Mouse (Mus musculus): ENCODE measurements around the gene Orai2.
"Not testable (repeated sequence)": the region's sequence is repeated elsewhere in the genome, so short reads cannot be mapped to it uniquely, and the experiment has no call there.

The Orai2 gene

DNA sequence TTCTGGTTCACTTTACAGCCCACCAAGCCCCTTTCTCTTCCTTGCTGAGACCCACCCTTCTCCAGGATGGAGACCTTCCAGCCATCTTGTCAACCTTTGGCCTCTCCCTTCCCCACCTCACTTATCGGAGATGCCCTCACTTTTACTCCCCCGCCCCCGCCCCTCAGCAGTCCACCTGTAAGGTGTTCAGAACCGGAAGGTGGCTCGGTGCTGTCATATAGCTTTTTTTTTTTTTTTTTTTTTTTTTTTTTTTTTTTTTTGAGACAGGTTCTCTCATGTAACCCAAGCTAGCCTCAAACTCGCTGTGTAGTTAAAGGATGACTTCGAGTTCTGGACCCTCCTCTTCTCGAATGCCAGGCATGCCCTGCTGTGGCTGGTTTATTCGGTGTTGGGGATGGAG is 2.4 kb upstream of the Orai2 start:
- DNase-seq: no peak

GRCm38 (mm10) chr5:136171363-136172341 is 1.1 kb upstream of the Orai2 start:
- peak; percentile 18 to 27 for DNase-seq

- DNase-seq: peak; percentile 57 to 67
Measured at GRCm38 (mm10) chr5:136169626-136170511, 644 bp downstream of the Orai2 start.

- no peak for DNase-seq
Measured at GRCm38 (mm10) chr5:136168071-136168470, 2.4 kb downstream of the Orai2 start.

GRCm38 (mm10) chr5:136167296-136167695 is 3.2 kb downstream of the Orai2 start:
- DNase-seq: no peak

GRCm38 (mm10) chr5:136165246-136165645 is 5.3 kb downstream of the Orai2 start:
- no peak for DNase-seq

- DNase-seq: no peak
Measured at GRCm38 (mm10) chr5:136163807-136164474, 6.6 kb downstream of the Orai2 start.

DNA sequence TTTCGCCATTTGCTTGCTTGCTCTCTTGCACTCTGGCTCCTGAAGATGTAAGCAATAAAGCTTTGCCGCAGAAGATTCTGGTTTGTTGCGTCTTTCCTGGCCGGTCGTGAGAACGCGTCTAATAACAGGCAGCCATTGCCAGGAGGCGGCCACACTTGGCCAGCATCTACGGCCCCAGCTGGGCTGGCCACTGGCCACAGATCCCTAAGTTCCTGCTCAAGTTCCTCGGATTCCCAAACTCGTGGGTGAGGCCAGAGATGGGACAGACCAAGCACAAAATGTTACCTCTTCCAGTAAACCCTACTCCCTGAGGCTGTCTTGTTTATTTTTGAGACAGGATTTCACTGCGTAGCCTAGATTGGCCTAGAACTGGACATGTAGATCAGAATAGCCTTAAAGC is 10.4 kb downstream of the Orai2 start:
- DNase-seq: peak; percentile 45 to 63

DNA sequence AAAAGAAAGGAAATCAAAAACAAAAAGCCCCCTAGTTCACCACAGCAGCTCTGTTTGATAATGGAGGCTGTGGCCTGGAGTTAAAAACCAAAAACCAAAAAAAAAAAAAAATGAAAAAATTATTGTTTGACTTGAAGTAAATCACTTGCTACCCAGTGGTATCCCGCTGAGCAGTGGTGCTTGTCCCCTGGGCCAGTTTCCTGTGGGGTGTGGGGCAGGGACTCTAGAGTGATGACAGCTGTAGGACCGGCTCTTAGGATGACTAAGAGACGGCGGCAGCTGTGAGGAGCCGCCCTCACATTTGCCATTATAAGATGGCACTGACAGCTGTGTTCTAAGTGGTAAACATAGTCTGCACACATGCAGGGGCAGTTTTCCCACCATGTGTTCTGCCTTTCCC is 15.1 kb downstream of the Orai2 start:
- peak; percentile 47 to 66 for DNase-seq

DNA sequence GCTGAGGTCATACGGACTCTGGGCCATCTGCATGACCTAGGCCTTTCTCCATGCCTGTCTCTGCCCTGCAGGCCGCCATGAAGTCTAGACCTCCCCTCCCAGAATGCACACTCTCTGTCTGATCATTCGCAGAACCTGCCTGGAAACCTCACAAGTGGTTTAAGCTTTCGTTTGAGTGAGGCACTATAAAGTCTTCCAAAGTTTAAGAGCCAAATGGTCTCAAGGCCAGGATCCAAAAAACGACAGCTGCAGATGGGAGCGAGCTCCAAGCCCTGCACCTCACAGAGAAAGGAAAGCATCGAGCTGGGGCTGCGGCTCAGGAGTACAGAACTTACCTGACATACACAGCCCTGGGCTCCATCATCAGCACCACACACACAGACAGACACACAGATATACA is 18.1 kb downstream of the Orai2 start:
- no peak for DNase-seq

- not testable (repeated sequence) for DNase-seq
Measured at GRCm38 (mm10) chr5:136149134-136149576, 21.4 kb downstream of the Orai2 start.

DNA sequence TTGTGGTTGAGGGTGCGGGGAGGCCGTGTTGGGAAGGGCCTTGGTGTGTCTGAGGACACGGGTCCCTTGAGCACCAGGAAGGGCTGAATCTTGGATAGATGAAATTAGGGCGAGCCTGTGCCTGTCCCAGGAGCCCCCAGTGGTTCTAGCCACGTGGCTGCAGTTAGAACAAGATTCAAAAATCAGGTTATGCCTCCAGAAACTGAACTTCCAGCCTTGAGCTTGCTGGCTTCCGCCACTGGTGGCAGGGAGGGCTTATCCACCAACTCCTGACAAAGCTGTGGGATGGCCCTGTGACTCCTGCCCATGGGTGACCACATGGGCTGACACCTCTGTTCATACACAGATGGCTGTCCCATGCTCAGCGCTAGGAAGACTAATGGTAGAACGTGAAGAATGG is 22.8 kb downstream of the Orai2 start:
- no peak for DNase-seq

DNA sequence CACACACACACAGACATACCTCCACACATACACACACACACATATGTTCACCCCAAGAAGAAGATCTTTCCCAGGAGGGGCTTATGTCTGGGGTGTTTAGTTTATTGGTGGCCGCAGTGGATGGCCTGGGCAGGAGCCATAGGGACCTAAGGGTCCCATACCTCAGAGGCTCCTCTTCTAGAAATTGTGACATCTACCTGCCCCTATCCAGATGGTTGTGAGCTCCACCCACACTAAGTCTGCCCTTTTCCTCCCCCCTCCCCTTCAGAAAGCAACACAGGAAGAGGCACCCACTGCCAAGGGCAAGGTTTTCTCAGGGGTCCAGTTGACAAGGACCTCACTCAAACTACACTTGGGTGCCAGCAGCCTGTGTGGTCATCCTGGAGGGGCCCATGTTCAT is 23.6 kb downstream of the Orai2 start:
- DNase-seq: no peak

DNA sequence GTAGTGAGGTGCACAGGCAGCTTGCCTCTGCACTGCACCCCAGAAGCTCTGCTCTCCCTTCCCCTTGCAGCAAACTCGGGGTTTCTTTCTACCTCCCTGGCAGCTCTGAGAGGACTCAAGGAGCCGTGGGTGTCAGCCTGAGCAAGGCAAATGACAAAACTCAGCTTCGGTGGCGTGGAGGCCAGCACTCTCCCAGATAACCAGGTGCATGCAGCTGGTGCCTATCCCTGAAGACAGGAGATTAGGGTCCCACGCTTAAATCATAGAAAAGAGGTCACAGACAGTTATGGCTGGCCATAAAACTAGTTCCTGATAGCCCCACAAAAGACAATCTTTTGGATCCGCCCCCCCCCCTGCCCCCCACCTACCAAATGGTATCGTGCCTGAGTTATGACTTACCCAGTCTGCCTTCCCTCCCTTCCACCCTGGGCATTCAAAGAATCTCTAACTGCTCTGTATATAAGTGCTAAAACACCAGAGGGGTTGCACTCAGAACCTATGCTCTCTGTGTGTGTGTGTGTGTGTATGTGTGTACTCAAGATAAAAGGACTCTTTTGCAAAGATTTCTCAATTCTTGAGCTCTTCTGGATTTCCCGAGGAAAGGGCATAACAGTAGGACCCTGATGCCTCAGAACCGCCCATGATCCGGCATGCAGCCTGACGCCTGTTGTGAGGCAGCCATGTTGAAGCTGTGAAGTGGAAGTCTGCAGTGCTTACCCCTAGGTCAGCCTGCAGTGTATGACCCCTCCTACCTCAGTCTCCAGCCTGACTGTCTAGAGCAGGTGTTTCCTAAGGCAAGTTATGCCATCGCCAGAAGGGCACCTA is 25.7 kb downstream of the Orai2 start:
- DNase-seq: peak; percentile 41 to 65

- peak; percentile 27 to 29 for DNase-seq
Measured at GRCm38 (mm10) chr5:136143161-136143755, 27.3 kb downstream of the Orai2 start.

DNA sequence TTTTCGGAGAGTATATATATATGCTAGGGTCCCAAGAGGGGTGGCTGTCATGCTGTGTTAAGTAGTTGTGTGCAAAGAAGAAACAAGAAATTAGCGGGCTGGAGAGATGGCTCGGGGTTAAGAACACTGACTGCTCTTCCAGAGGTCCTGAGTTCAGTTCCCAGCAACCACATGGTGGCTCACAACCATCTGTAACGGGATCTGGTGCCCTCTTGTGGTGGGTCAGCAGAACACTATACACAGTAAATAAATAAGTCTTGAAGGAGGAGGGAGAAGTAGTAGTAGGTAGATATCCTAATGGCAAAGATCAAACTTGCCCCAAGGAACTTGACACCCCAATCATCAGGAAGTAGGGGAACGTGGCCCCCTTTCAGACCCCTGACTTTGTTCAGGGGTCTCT is 27.8 kb downstream of the Orai2 start:
- DNase-seq: no peak

DNA sequence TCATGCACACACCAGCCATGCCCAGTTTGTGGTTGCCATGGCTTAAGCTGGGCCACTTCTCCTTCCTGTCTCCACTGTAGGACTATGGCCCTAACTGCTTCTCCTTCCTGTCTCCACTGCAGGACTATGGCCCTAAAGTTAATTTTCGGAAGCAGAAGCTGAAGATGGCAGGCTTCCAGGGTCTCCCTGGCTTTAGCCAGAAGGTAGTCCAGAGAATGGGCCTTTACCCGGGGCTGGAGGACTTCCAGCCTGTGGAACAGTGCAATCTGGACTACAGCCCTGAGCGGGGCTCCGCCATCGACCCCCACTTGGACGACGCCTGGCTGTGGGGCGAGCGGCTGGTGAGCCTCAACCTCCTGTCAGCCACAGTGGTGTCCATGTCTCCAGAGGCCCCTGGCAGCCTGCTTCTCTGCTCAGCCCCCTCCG is 30.4 kb downstream of the Orai2 start:
- DNase-seq: no peak

GRCm38 (mm10) chr5:136139393-136139792 is 31.1 kb downstream of the Orai2 start:
- no peak for DNase-seq

DNA sequence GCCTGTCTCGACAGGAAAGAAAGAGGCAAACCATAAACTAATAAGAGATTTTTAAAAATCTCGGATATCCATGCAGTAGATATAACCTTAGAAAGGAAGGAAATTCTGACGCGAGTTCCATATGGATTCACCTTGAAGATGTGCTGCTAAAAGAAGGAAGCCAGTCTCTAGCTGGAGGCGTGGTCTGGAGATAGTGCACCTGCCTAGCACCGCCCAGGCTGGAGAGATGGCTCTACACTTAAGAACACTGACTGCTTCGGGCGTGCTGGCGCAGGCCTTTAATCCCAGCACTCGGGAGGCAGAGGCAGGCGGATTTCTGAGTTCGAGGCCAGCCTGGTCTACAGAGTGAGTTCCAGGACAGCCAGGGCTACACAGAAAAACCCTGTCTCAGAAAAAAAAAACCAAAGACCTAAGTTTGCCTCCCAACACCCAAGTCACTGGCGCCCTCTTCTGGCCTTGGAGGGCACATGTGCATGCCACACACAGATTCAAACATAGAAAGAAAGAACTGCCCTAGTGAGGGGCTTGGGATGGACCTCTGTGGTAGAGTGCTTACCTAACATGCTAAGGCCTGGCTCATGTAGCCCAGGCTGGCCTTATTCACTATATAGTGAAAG is 32.7 kb downstream of the Orai2 start:
- peak; percentile 71 to 79 for DNase-seq

DNA sequence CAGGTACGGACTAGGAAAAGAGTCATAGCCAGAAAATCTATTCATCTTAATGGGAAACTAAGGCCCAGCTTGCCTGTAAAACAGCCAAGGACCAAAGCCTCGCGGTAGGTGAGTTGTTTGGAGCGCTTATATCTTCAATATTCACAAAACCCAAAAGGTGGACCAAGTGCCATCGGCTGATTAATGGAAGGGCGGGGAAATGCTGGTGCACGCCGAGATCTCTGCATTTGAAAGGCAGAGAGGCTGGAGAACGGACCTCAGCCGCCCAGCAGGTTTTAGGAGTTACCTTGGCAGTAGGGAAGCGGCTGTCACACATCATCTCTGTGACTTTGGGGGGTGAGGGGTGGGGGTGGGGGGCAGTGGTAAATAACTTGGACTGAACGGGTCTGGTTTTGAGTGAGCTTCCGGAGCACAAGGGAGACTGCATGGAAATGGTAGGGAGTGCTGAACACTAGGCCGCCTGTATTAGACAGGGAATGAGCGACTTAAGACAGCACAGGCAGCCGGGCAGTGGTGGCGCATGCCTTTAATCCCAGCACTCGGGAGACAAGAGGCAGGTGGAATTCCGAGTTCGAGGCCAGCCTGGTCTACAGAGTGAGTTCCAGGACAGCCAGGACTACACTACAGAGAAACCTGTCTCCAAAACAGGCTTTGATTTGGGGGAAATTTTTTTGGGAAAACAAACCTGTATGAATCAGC is 34.1 kb downstream of the Orai2 start:
- peak; percentile 24 to 35 for DNase-seq

Data from kidney, postnatal 4 days (tissue).